Mouse (Mus musculus) testis, postnatal 14 days (tissue): Measurements from ENCODE around the gene Tubb4b.
A peak's percentile ranks its signal among the peaks of the same experiment; 100 is the strongest.

Source experiments
- DNase-seq: peaks from one replicate; pipeline ENCODE4 v3.0.0; 2021; ENCODE audit warnings: low spot score

Tubb4b gene

GRCm38 (mm10) chr2:25185625-25186574 lies 38.6 kb downstream of the Tubb4b start:
- peak; percentile 71 for DNase-seq

GRCm38 (mm10) chr2:25184496-25184895 lies 40.0 kb downstream of the Tubb4b start:
- DNase-seq, result no peak

GRCm38 (mm10) chr2:25183336-25183735 lies 41.2 kb downstream of the Tubb4b start:
- no peak for DNase-seq

- DNase-seq, result no peak
Observed at GRCm38 (mm10) chr2:25182664-25183063, 41.8 kb downstream of the Tubb4b start.

GRCm38 (mm10) chr2:25181891-25182397 lies 42.6 kb downstream of the Tubb4b start:
- DNase-seq, result no peak

- peak; percentile 63 for DNase-seq
Observed at GRCm38 (mm10) chr2:25180973-25181890, 43.3 kb downstream of the Tubb4b start.

GRCm38 (mm10) chr2:25180478-25180903 lies 44.0 kb downstream of the Tubb4b start, which contains the start of gene Nrarp:
TSS of gene Nrarp (plus strand) at chr2:25180758.
- DNase-seq, result peak; percentile 95

- DNase-seq, result no peak
Observed at GRCm38 (mm10) chr2:25179566-25180217, 44.8 kb downstream of the Tubb4b start.

GRCm38 (mm10) chr2:25178285-25178972 lies 46.1 kb downstream of the Tubb4b start:
- no peak for DNase-seq

GRCm38 (mm10) chr2:25177685-25178084 lies 46.8 kb downstream of the Tubb4b start:
- no peak for DNase-seq

- DNase-seq, result no peak
Observed at GRCm38 (mm10) chr2:25177076-25177475, 47.4 kb downstream of the Tubb4b start.

GRCm38 (mm10) chr2:25176573-25176972 lies 47.9 kb downstream of the Tubb4b start:
- no peak for DNase-seq

GRCm38 (mm10) chr2:25175690-25176078 lies 48.8 kb downstream of the Tubb4b start:
- DNase-seq, result no peak

GRCm38 (mm10) chr2:25174866-25175689 lies 49.4 kb downstream of the Tubb4b start:
- DNase-seq, result no peak

- DNase-seq, result no peak
Observed at GRCm38 (mm10) chr2:25173821-25174220, 50.7 kb downstream of the Tubb4b start.

- DNase-seq, result no peak
Observed at GRCm38 (mm10) chr2:25172629-25173028, 51.9 kb downstream of the Tubb4b start.
